Mouse (Mus musculus): ENCODE measurements at regions not wholly inside any gene's neighbourhood (a gene's known extent, or its start where the extent isn't known, plus 50 kb on each side); places are given as distances from the start of the nearest gene placed in this dataset.

DNA sequence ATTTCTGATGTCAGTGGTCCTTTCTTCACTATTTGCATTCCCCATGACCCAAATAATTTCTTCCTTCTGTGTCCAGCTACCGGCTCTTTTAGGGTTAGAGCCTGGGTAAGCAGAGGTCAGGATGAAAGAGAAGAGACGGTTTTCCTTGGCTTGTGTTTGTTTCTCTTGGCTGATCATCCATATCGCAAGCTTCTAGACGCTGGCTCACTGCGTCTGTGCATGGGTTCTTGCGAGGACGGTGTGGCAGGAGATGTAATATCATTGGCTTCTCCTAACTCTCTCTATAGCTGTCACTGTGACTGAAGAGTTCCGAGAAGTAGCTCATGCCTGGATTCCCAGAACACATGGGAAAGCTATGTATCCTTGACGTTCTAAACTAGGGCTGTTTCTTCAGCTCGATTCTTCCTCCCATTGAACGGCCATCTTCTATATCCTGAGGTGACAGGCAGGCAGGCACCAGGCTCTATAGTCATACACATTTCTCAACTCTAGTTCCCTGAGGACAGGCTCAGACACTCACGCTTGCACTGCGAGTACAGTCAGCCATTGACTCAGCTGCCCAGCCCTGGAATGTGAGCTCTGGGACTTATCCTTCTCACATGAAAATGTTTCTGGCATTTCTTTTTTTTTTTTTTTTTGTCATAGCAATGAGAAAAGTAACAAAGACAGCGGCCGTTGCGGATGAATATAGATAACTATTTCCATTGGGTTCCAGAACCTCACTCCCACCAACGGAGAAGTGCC, 85.0 kb downstream of the Bach1 start:
- no peaks in the 10 kb centered on the region for H3K27me3 ChIP-seq
- no peak for DNase-seq (ENCODE audit: low read depth, low spot score)
- ChIA-PET CTCF (no interaction called here), POLR2A (no interaction called here)
- in situ Hi-C loops (cut with MboI; ENCODE audit: low pct_unique_long_range_greater_than_20kb) = no loop called here
- no peak for ATAC-seq
- TF ChIP-seq CTCF (IDR thresholded peaks at IDR 0.05) = no peak

DNA sequence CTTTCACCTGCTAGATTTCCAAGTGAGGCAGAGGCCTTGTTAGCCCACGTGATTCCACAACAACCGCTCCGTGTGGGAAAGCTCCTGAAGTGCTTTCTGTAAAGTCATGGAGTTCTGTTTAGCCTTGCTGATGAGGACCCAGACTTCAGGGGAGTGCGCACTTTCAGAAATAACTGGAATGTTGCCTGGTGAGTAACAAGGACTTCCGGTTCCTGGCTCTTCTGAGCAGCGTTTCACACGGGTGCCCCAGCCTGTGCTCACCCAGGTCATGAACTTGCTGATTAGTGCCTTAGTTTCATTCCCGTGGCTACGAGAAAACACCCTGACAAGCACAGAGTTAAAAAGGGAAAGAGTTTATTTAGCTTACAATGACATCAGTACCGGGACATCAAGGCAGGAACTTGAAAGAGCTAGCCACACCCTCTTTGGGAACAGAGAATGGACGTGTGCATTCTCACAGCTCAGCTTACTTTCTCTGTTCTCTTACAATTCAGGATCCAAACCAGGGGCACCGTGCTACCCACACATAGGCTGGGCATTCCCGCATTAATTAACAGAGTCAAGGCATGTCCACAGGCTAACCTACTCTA, 85.8 kb downstream of the Bach1 start:
- ATAC-seq = peak; percentile 73
- no peak for TF ChIP-seq CTCF (IDR thresholded peaks at IDR 0.05)
- ChIA-PET CTCF (no interaction called here), POLR2A (no interaction called here)
- H3K27me3 ChIP-seq = no peaks in the 10 kb centered on the region
- peak; percentile 19 for DNase-seq (ENCODE audit: low read depth, low spot score)
- in situ Hi-C loops (cut with MboI; ENCODE audit: low pct_unique_long_range_greater_than_20kb) = no loop called here

DNA sequence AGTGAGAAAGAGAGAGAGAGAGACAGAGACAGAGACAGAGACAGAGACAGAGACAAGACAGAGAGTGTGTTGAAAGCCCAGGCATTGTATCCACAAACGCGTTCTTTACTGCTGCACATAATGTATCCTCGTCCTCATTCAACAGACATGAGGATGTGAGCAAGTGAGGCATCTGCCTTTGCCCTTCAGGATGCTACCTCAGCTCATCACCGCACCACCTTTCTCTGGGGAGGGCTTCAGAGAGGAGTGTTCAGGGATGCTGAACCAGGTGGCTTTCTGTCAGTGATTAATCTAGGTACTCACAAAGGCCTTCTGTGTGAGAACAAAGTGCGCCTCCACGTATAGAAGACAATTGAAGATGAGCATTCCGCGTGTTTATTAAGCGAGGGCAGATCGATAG, 90.8 kb downstream of the Bach1 start:
- ATAC-seq = no peak
- in situ Hi-C loops (cut with MboI; ENCODE audit: low pct_unique_long_range_greater_than_20kb) = no loop called here

DNA sequence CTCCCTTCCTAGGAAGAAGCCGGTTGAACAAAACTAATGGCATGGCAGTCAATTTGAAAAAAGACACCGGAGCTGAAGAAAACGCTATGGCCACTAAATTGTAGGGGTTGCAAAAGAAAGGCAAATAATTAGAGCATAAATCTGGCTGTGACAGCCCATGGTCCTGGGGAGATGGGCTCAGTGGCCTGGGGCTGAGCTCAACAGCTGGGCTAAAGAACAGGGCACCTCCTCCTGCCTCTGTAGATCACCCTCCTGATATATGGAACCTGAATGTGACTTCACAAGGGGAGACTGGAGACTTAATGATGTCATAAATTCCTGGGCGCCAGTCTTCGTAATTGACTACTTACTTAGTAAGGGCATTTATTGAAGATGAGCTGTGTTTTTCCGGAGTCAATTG, 91.2 kb downstream of the Bach1 start:
- ATAC-seq = no peak
- in situ Hi-C loops (cut with MboI; ENCODE audit: low pct_unique_long_range_greater_than_20kb) = no loop called here
- ChIA-PET CTCF (interaction anchor here (1.5 kb wide), 1 partner anchor 9 kb away, joined by 3 read pairs; no protein-coding TSS in a partner anchor), POLR2A (interaction anchor here (0.7 kb wide), 1 partner anchor 62 kb away, joined by 3 read pairs; no protein-coding TSS in a partner anchor)
- no peak for DNase-seq (ENCODE audit: low read depth, low spot score)
- H3K27me3 ChIP-seq = no peaks in the 10 kb centered on the region
- TF ChIP-seq CTCF (IDR thresholded peaks at IDR 0.05) = no peak

More for the DNA sequence above, 90.8 kb downstream of the Bach1 start:
- CTCF ChIA-PET = interaction anchor here (1.5 kb wide), 1 partner anchor 9 kb away, joined by 3 read pairs; no protein-coding TSS in a partner anchor
- DNase-seq (ENCODE audit: low read depth, low spot score) = no peak
- POLR2A ChIA-PET = interaction anchor here (0.7 kb wide), 1 partner anchor 61 kb away, joined by 3 read pairs; no protein-coding TSS in a partner anchor
- TF ChIP-seq CTCF (IDR thresholded peaks at IDR 0.05) = no peak
- no peaks in the 10 kb centered on the region for H3K27me3 ChIP-seq

DNA sequence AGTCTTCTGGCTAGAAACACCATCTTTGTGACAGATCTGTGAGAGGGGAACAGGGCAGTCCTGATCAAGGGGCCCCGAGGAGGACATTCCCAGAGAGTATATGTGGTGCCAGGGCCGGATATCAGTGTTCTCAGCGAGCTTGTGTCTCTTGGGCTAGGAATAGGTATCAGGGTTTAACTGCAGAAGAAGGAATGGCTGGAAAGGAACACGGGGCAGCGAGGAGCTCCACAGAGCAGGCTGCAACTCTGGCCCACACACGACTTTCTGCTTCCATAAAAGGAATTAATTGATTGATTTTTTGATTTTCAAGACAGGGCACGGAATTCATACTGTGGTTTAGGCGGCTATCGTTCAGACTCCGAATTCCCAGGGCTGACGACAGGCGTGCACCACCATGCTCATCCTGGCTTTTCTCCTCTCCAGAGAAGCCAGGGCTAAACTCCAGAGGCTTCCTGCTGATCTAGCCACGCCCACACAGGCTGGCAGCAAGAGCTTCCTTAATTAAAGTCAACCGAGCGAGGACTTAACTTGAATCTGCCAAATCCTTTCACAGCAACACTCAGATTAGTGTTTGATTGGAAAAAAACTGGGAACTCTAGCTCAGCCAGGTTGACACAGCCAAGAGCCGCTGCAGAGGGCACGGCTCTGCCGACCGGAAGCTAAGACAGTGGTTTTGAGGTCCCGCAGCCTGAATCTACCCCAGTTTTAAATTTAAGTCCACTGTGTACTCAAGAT, 97.9 kb downstream of the Bach1 start:
- ChIA-PET POLR2A (no interaction called here), CTCF (no interaction called here)
- DNase-seq (ENCODE audit: low read depth, low spot score) (no peak), ATAC-seq (peak; percentile 74)
- TF ChIP-seq CTCF (IDR thresholded peaks at IDR 0.05) = no peak
- in situ Hi-C loops (cut with MboI; ENCODE audit: low pct_unique_long_range_greater_than_20kb) = no loop called here
- no peaks in the 10 kb centered on the region for H3K27me3 ChIP-seq

DNA sequence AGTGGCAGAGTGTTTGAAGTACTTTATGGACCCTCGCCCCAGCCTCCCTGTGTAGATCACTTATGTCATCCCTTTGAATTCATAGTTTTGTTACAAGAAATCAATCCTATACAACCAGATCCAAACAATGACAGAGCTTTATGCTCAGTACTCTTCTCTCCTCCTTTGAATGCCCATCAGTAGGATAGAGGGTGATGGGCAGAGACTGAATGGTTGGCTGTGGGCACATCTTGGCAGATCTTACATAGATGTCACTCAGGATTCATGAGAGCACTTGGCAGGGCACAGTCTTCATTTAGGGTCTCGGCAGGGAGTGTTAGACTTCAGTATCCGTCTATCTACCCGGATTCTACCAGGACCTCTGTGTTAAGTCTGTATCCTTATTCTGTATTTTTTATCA, 103.6 kb downstream of the Bach1 start:
- ATAC-seq (no peak), DNase-seq (ENCODE audit: low read depth, low spot score) (no peak)
- H3K27me3 ChIP-seq = peaks cover 4% of the 10 kb centered on the region
- in situ Hi-C loops (cut with MboI; ENCODE audit: low pct_unique_long_range_greater_than_20kb) = no loop called here
- POLR2A ChIA-PET = no interaction called here
- CTCF ChIA-PET = no interaction called here
- TF ChIP-seq CTCF (IDR thresholded peaks at IDR 0.05) = no peak

DNA sequence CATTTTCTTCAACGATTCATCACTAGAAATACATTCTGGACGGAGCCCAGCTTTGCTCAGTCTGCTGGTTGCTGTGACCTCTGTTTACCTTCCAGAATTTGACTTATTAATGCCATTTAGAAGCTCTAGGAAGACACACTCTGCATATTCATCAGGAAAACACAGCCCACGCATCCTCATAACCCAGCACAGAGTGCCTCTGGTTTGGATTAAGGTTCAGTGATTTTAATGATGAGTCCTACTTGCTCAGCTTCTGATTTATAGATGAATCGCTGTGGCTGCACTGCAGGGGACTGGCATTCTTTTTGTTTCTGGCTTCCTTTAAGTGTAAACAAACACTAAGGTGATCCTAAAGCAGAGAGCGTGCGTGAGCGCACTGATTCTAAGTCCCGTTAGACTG, 118.8 kb downstream of the Bach1 start:
- no peak for ATAC-seq
- no peak for DNase-seq (ENCODE audit: low read depth, low spot score)
- in situ Hi-C loops (cut with MboI; ENCODE audit: low pct_unique_long_range_greater_than_20kb) = no loop called here

DNA sequence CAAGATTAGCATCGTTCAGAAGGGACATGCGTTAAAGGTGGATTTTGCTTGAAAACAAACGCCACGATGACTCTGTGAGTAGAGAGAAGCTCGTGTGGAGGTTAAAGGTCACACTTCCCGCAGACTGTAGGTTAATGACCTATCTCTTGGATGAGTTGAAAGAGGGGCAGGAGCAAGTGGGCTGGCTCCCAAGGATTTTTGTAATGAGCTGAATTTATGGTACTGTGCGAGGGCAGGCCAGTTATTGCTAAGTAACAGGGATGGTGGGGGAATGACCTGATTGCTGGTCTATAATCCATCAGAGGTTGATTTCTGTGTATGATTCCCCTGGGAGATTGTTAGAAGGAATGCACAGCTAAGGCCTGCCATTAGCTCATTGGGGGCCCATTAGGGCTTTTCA, 135.6 kb downstream of the Bach1 start:
- in situ Hi-C loops (cut with MboI; ENCODE audit: low pct_unique_long_range_greater_than_20kb) = no loop called here
- no peak for DNase-seq (ENCODE audit: low read depth, low spot score)
- ChIA-PET CTCF (interaction anchor here (0.7 kb wide), 1 partner anchor 377 kb away, joined by 3 read pairs; no protein-coding TSS in a partner anchor), POLR2A (no interaction called here)
- no peak for ATAC-seq
- peaks cover 10% of the 10 kb centered on the region for H3K27me3 ChIP-seq
- no peak for TF ChIP-seq CTCF (IDR thresholded peaks at IDR 0.05)

More for the DNA sequence above, 118.8 kb downstream of the Bach1 start:
- ChIA-PET POLR2A (no interaction called here), CTCF (no interaction called here)
- TF ChIP-seq CTCF (IDR thresholded peaks at IDR 0.05) = no peak
- no peaks in the 10 kb centered on the region for H3K27me3 ChIP-seq

DNA sequence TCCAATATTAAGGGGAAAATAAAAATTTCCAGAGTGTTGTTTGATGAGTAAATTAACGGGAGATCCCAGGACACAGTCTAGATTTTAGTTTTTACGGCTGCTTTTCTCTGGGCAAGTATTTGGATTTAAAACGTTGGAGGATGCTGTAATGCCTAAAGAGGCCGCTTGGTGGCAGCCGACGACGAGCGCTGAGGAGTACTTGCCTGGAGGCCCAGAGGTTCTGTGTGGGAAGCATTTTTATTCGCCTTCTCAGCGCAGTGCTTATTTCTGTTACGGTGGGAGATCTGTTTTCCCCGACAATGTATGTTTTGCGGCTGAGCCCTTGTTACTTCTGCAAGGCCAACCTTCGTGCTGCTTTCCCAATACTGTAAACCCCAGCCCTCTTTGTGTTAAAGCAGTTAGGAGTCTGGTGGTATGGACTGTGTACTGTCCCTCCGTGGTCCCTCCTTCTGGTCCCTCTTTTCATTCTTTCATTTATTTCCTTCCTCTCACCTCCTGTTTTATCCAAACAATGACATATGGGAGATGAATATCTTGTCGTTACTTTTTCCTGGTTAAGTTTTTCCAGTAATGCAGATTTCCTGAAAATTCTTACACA, 142.3 kb downstream of the Bach1 start:
- POLR2A ChIA-PET = no interaction called here
- TF ChIP-seq CTCF (IDR thresholded peaks at IDR 0.05) = peak; percentile 96
- DNase-seq (ENCODE audit: low read depth, low spot score) (peak; percentile 1), ATAC-seq (peak; percentile 91)
- no peaks in the 10 kb centered on the region for H3K27me3 ChIP-seq
- in situ Hi-C loops (cut with MboI; ENCODE audit: low pct_unique_long_range_greater_than_20kb) = loop anchor here (5.0 kb wide), 1 partner anchor 361 kb away; no protein-coding TSS in a partner anchor
- CTCF ChIA-PET = no interaction called here
